Mouse (Mus musculus): ENCODE measurements around the gene Impdh1. TPM values are rescaled to one million over a fixed set of nuclear protein-coding genes. Genes with fewer than 3 reads are reported as not detected.

The Impdh1 gene
- polyA plus RNA-seq, 1 experiment from 2014 or later: 71.5 TPM

GRCm38 (mm10) chr6:29215181-29215580 lies 983 bp downstream of the Impdh1 start:
- H3K9me3 ChIP-seq (ENCODE audit: control insufficient read depth, low read length): no peaks in the 10 kb centered on the region
- H3K4me2 ChIP-seq (ENCODE audit: low read length): peak overlapping the region; percentile 85
- H3K4me3 ChIP-seq (ENCODE audit: low read length): peak overlapping the region; percentile 66
- H3K36me3 ChIP-seq (ENCODE audit: control insufficient read depth, insufficient read depth, low read length): no peaks in the 10 kb centered on the region
- H3K9ac ChIP-seq (ENCODE audit: low read depth, low read length): peak overlapping the region; percentile 12; the same call in 1 of the 2 replicates
- 0 out of 2 replicates have a peak, but pooled peaks cover 2% of the 10 kb centered on the region for H3K27me3 ChIP-seq (replicated peaks; ENCODE audit: control insufficient read depth, insufficient read depth, low read length)
- H3K27ac ChIP-seq (ENCODE audit: low read depth, low read length): no peak overlapping the region; the same call in 1 of the 2 replicates
- 11% methylated on average over 9 of the region's 9 CpGs for whole genome bisulfite sequencing
- ATAC-seq: no peak
- H3K4me1 ChIP-seq (ENCODE audit: control insufficient read depth, insufficient read depth, low read depth, low read length): peaks cover 30% of the 10 kb centered on the region

- no peak for ATAC-seq
- H3K4me1 ChIP-seq (ENCODE audit: control insufficient read depth, insufficient read depth, low read depth, low read length): peaks cover 31% of the 10 kb centered on the region
- H3K4me3 ChIP-seq (ENCODE audit: low read length): no peak overlapping the region
- no peaks in the 10 kb centered on the region for H3K36me3 ChIP-seq (ENCODE audit: control insufficient read depth, insufficient read depth, low read length)
- no peak overlapping the region; the same call in 1 of the 2 replicates for H3K9ac ChIP-seq (ENCODE audit: low read depth, low read length)
- no peaks in the 10 kb centered on the region for H3K9me3 ChIP-seq (ENCODE audit: control insufficient read depth, low read length)
- H3K27ac ChIP-seq (ENCODE audit: low read depth, low read length): no peak overlapping the region
- H3K27me3 ChIP-seq (replicated peaks; ENCODE audit: control insufficient read depth, insufficient read depth, low read length): 0 out of 2 replicates have a peak, but pooled peaks cover 2% of the 10 kb centered on the region
- H3K4me2 ChIP-seq (ENCODE audit: low read length): peak overlapping the region; percentile 85; the same call in 1 of the 2 replicates
- WGBS: 35% methylated on average over 5 of the region's 5 CpGs
Observed at GRCm38 (mm10) chr6:29214776-29215175, 1.4 kb downstream of the Impdh1 start.

- Histone ChIP-seq H3K9ac (ENCODE audit: low read depth, low read length) (no peak overlapping the region), H3K4me1 (ENCODE audit: control insufficient read depth, insufficient read depth, low read depth, low read length) (peaks cover 31% of the 10 kb centered on the region), H3K27me3 (replicated peaks; ENCODE audit: control insufficient read depth, insufficient read depth, low read length) (0 out of 2 replicates have a peak, but pooled peaks cover 2% of the 10 kb centered on the region), H3K9me3 (ENCODE audit: control insufficient read depth, low read length) (no peaks in the 10 kb centered on the region), H3K4me3 (ENCODE audit: low read length) (no peak overlapping the region), H3K27ac (ENCODE audit: low read depth, low read length) (no peak overlapping the region), H3K36me3 (ENCODE audit: control insufficient read depth, insufficient read depth, low read length) (no peaks in the 10 kb centered on the region), H3K4me2 (ENCODE audit: low read length) (no peak overlapping the region)
- no peak for ATAC-seq
- WGBS: 6% methylated on average over 1 of the region's 1 CpGs
Observed at GRCm38 (mm10) chr6:29214245-29214644, 1.9 kb downstream of the Impdh1 start.

- Histone ChIP-seq H3K4me3 (ENCODE audit: low read length) (no peak overlapping the region), H3K9ac (ENCODE audit: low read depth, low read length) (no peak overlapping the region), H3K27me3 (replicated peaks; ENCODE audit: control insufficient read depth, insufficient read depth, low read length) (0 out of 2 replicates have a peak, but pooled peaks cover 2% of the 10 kb centered on the region), H3K4me1 (ENCODE audit: control insufficient read depth, insufficient read depth, low read depth, low read length) (peaks cover 31% of the 10 kb centered on the region), H3K4me2 (ENCODE audit: low read length) (no peak overlapping the region), H3K36me3 (ENCODE audit: control insufficient read depth, insufficient read depth, low read length) (no peaks in the 10 kb centered on the region), H3K9me3 (ENCODE audit: control insufficient read depth, low read length) (no peaks in the 10 kb centered on the region), H3K27ac (ENCODE audit: low read depth, low read length) (no peak overlapping the region)
- ATAC-seq: no peak
- 51% methylated on average over 5 of the region's 5 CpGs for WGBS
Observed at GRCm38 (mm10) chr6:29213436-29213835, 2.7 kb downstream of the Impdh1 start.

- H3K27ac ChIP-seq (ENCODE audit: low read depth, low read length): peak overlapping the region; percentile 77
- under 1% methylated on average over 56 of the region's 66 CpGs for WGBS
- peaks cover 31% of the 10 kb centered on the region for H3K4me1 ChIP-seq (ENCODE audit: control insufficient read depth, insufficient read depth, low read depth, low read length)
Observed at GRCm38 (mm10) chr6:29211806-29212492, 4.2 kb downstream of the Impdh1 start.

GRCm38 (mm10) chr6:29211146-29211545 lies 5.0 kb downstream of the Impdh1 start:
- Histone ChIP-seq H3K9ac (ENCODE audit: low read depth, low read length) (peak overlapping the region; percentile 76), H3K9me3 (ENCODE audit: control insufficient read depth, low read length) (no peaks in the 10 kb centered on the region), H3K4me3 (ENCODE audit: low read length) (peak overlapping the region; percentile 60), H3K27me3 (replicated peaks; ENCODE audit: control insufficient read depth, insufficient read depth, low read length) (0 out of 2 replicates have a peak, but pooled peaks cover 2% of the 10 kb centered on the region), H3K27ac (ENCODE audit: low read depth, low read length) (peak overlapping the region; percentile 77), H3K4me2 (ENCODE audit: low read length) (peak overlapping the region; percentile 80), H3K4me1 (ENCODE audit: control insufficient read depth, insufficient read depth, low read depth, low read length) (peaks cover 31% of the 10 kb centered on the region), H3K36me3 (ENCODE audit: control insufficient read depth, insufficient read depth, low read length) (peaks cover under 1% of the 10 kb centered on the region)
- 33% methylated on average over 7 of the region's 7 CpGs for WGBS
- ATAC-seq: no peak

More at GRCm38 (mm10) chr6:29211806-29212492, 4.2 kb downstream of the Impdh1 start:
- Histone ChIP-seq H3K36me3 (ENCODE audit: control insufficient read depth, insufficient read depth, low read length) (no peaks in the 10 kb centered on the region), H3K4me3 (ENCODE audit: low read length) (peak overlapping the region; percentile 60), H3K27me3 (replicated peaks; ENCODE audit: control insufficient read depth, insufficient read depth, low read length) (0 out of 2 replicates have a peak, but pooled peaks cover 2% of the 10 kb centered on the region), H3K9ac (ENCODE audit: low read depth, low read length) (peak overlapping the region; percentile 76), H3K4me2 (ENCODE audit: low read length) (peak overlapping the region; percentile 80), H3K9me3 (ENCODE audit: control insufficient read depth, low read length) (no peaks in the 10 kb centered on the region)
- peak; percentile 81 for ATAC-seq

GRCm38 (mm10) chr6:29210231-29210936 lies 5.8 kb downstream of the Impdh1 start:
- peaks cover 5% of the 10 kb centered on the region for H3K36me3 ChIP-seq (ENCODE audit: control insufficient read depth, insufficient read depth, low read length)
- ATAC-seq: no peak
- no peak overlapping the region for H3K27ac ChIP-seq (ENCODE audit: low read depth, low read length)
- H3K27me3 ChIP-seq (replicated peaks; ENCODE audit: control insufficient read depth, insufficient read depth, low read length): 0 out of 2 replicates have a peak, but pooled peaks cover 2% of the 10 kb centered on the region
- no peak overlapping the region for H3K9ac ChIP-seq (ENCODE audit: low read depth, low read length)
- H3K9me3 ChIP-seq (ENCODE audit: control insufficient read depth, low read length): no peaks in the 10 kb centered on the region
- H3K4me1 ChIP-seq (ENCODE audit: control insufficient read depth, insufficient read depth, low read depth, low read length): peaks cover 29% of the 10 kb centered on the region
- no peak overlapping the region; the same call in 1 of the 2 replicates for H3K4me3 ChIP-seq (ENCODE audit: low read length)
- WGBS: 78% methylated on average over 9 of the region's 9 CpGs
- peak overlapping the region; percentile 80 for H3K4me2 ChIP-seq (ENCODE audit: low read length)

- no peak overlapping the region for H3K9ac ChIP-seq (ENCODE audit: low read depth, low read length)
- ATAC-seq: no peak
- no peak overlapping the region for H3K27ac ChIP-seq (ENCODE audit: low read depth, low read length)
- H3K4me3 ChIP-seq (ENCODE audit: low read length): no peak overlapping the region
- peaks cover 11% of the 10 kb centered on the region for H3K36me3 ChIP-seq (ENCODE audit: control insufficient read depth, insufficient read depth, low read length)
- H3K4me1 ChIP-seq (ENCODE audit: control insufficient read depth, insufficient read depth, low read depth, low read length): peaks cover 19% of the 10 kb centered on the region
- H3K27me3 ChIP-seq (replicated peaks; ENCODE audit: control insufficient read depth, insufficient read depth, low read length): no peaks in the 10 kb centered on the region
- WGBS: 86% methylated on average over 5 of the region's 5 CpGs
- H3K9me3 ChIP-seq (ENCODE audit: control insufficient read depth, low read length): no peaks in the 10 kb centered on the region
- H3K4me2 ChIP-seq (ENCODE audit: low read length): no peak overlapping the region
Observed at GRCm38 (mm10) chr6:29208178-29208577, 8.0 kb downstream of the Impdh1 start.

- Histone ChIP-seq H3K27me3 (replicated peaks; ENCODE audit: control insufficient read depth, insufficient read depth, low read length) (no peaks in the 10 kb centered on the region), H3K9ac (ENCODE audit: low read depth, low read length) (no peak overlapping the region), H3K4me1 (ENCODE audit: control insufficient read depth, insufficient read depth, low read depth, low read length) (peaks cover 13% of the 10 kb centered on the region), H3K36me3 (ENCODE audit: control insufficient read depth, insufficient read depth, low read length) (peaks cover 16% of the 10 kb centered on the region), H3K4me2 (ENCODE audit: low read length) (no peak overlapping the region), H3K27ac (ENCODE audit: low read depth, low read length) (no peak overlapping the region), H3K4me3 (ENCODE audit: low read length) (no peak overlapping the region), H3K9me3 (ENCODE audit: control insufficient read depth, low read length) (no peaks in the 10 kb centered on the region)
- ATAC-seq: no peak
- 79% methylated on average over 5 of the region's 5 CpGs for WGBS
Observed at GRCm38 (mm10) chr6:29207017-29207416, 9.1 kb downstream of the Impdh1 start.
